Comparison of ENCODE assay signal across 9 mouse cellular contexts in genomic region chr8:94871108-94871894, GRCm38 (mm10). TPM values are rescaled to one million over a fixed set of nuclear protein-coding genes. Genes with fewer than 3 reads are reported as not detected.
A peak's percentile ranks its signal among the peaks of the same experiment; 100 is the strongest.
DNase-seq lines count a peak whose midpoint lies in the region; ATAC-seq lines count a peak whose summit lies in the region.
"Had no signal": no experiment of that assay in that cellular context is flagged by ENCODE, and none has a peak within 500 bp of the region (broad histone marks: within the 10 kb centered on the region; RNA-seq: fewer than 3 reads in every experiment).

No protein-coding gene starts in this region.

- peak overlapping the region; percentile 59 for H3K4me3 ChIP-seq in intestine, embryonic 16.5 days (ENCODE audit: low read length)
- H3K4me3 ChIP-seq in midbrain, embryonic 11.5 days (ENCODE audit: low read depth, low read length) = peak overlapping the region; percentile 30
- H3K4me3 ChIP-seq in stomach, embryonic 15.5 days (replicated peaks) = peak overlapping the region; percentile 42

- H3K27ac ChIP-seq in intestine, embryonic 16.5 days (ENCODE audit: low read length) = peak overlapping the region; percentile 92
- H3K27ac ChIP-seq in midbrain, embryonic 11.5 days (ENCODE audit: low read depth, low read length) = no peak overlapping the region
- peak overlapping the region; percentile 82 for H3K27ac ChIP-seq in stomach, embryonic 15.5 days

- H3K9me3 ChIP-seq in intestine, embryonic 16.5 days (ENCODE audit: control insufficient read depth, low read length) = no peaks in the 10 kb centered on the region
- H3K9me3 ChIP-seq in midbrain, embryonic 11.5 days (ENCODE audit: control insufficient read depth, low read length) = no peaks in the 10 kb centered on the region
- H3K9me3 ChIP-seq in stomach, embryonic 15.5 days = no peaks in the 10 kb centered on the region

- H3K4me2 ChIP-seq in intestine, embryonic 16.5 days (ENCODE audit: low read depth, low read length) = peak overlapping the region; percentile 96
- peak overlapping the region; percentile 53 for H3K4me2 ChIP-seq in midbrain, embryonic 11.5 days
- peak overlapping the region; percentile 86 for H3K4me2 ChIP-seq in stomach, embryonic 15.5 days

- peaks cover 9% of the 10 kb centered on the region; the same call in 1 of the 2 replicates for H3K36me3 ChIP-seq in intestine, embryonic 16.5 days (ENCODE audit: control insufficient read depth, insufficient read depth, low read length)
- no peaks in the 10 kb centered on the region for H3K36me3 ChIP-seq in midbrain, embryonic 11.5 days (ENCODE audit: control insufficient read depth, insufficient read depth, low read length)
- 0 out of 2 replicates have a peak, but pooled peaks cover 10% of the 10 kb centered on the region for H3K36me3 ChIP-seq in stomach, embryonic 15.5 days

- under 1% methylated on average over 7 of the region's 7 CpGs for WGBS in intestine, embryonic 16.5 days
- 8% methylated on average over 7 of the region's 7 CpGs for WGBS in midbrain, embryonic 11.5 days
- WGBS in stomach, embryonic 15.5 days = 4% methylated on average over 7 of the region's 7 CpGs

- peak overlapping the region; percentile 70 for H3K9ac ChIP-seq in intestine, embryonic 16.5 days (ENCODE audit: low read depth, low read length)
- H3K9ac ChIP-seq in midbrain, embryonic 11.5 days (ENCODE audit: low read length) = peak overlapping the region; percentile 48
- H3K9ac ChIP-seq in stomach, embryonic 15.5 days = no peak overlapping the region

- peak; percentile 45 for DNase-seq in ovary, adult 18-20 months (ENCODE audit: low spot score)
- no peak for DNase-seq in ovary, postnatal 14 days (ENCODE audit: low spot score)
- DNase-seq in embryo, embryonic 10.5 days (ENCODE audit: low spot score) = peak; percentile 76
- peak; percentile 81 for DNase-seq in left cerebral cortex, postnatal 4 days
- peak; percentile 86 for DNase-seq in midbrain, embryonic 11.5 days (ENCODE audit: low spot score, missing footprints)

- H3K27me3 ChIP-seq in intestine, embryonic 16.5 days (replicated peaks; ENCODE audit: control insufficient read depth, insufficient read depth, low read length) = no peaks in the 10 kb centered on the region
- peaks cover 14% of the 10 kb centered on the region for H3K27me3 ChIP-seq in midbrain, embryonic 11.5 days (ENCODE audit: control insufficient read depth, insufficient read depth, low read length)
- H3K27me3 ChIP-seq in stomach, embryonic 15.5 days (replicated peaks) = 0 out of 2 replicates have a peak, but pooled peaks cover 5% of the 10 kb centered on the region
- H3K27me3 ChIP-seq: Patski had no signal

- peaks cover 59% of the 10 kb centered on the region for H3K4me1 ChIP-seq in intestine, embryonic 16.5 days (ENCODE audit: control insufficient read depth, insufficient read depth, low read length)
- H3K4me1 ChIP-seq in midbrain, embryonic 11.5 days (ENCODE audit: control insufficient read depth, insufficient read depth, low read length) = peaks cover 17% of the 10 kb centered on the region
- H3K4me1 ChIP-seq in stomach, embryonic 15.5 days = peaks cover 55% of the 10 kb centered on the region

- peak; percentile 16 for ATAC-seq in granulocyte monocyte progenitor cell, adult 5-6 weeks (replicated peaks; ENCODE audit: poor library complexity, severe bottlenecking)
- peak; percentile 87 for ATAC-seq in intestine, embryonic 16.5 days
- peak; percentile 52 for ATAC-seq in midbrain, embryonic 11.5 days (ENCODE audit: low FRiP score)
- ATAC-seq in stomach, embryonic 15.5 days (ENCODE audit: insufficient read depth, low FRiP score, low read depth) = peak; percentile 75
- ATAC-seq: Patski had no signal

- intact Hi-C loops in left cerebral cortex, postnatal 4 days (cut with DNase I) = loop anchor here (5.0 kb wide), 1 partner anchor 41 kb away; no protein-coding TSS in a partner anchor

RNA-seq across cellular contexts. Expression of gene Dok4, which starts 4.8 kb away (rescaled TPM):
- not detected in 2 replicates for total RNA-seq in granulocyte monocyte progenitor cell, adult 5-6 weeks (2014; fragmentation: Nextera tagmentation)
- 0.13 and 0.62 TPM in 2 replicates for total RNA-seq in granulocyte monocyte progenitor cell, adult 5-6 weeks (2017)
- 49.6 and 51.5 TPM in 2 replicates for polyA plus RNA-seq in intestine, embryonic 16.5 days (2015; fragmentation: Nextera tagmentation; extraction: Ambion mirVana)
- 100 to 1,000 TPM; 181 to 191 TPM for total RNA-seq in left cerebral cortex, postnatal 4 days (2021)
- polyA plus RNA-seq in midbrain, embryonic 11.5 days (2014; fragmentation: Nextera tagmentation; extraction: Ambion mirVana) = 12.0 and 12.9 TPM in 2 replicates
- polyA plus RNA-seq in stomach, embryonic 15.5 days (2015; fragmentation: Nextera tagmentation; extraction: Ambion mirVana) = 26.9 and 29.8 TPM in 2 replicates

RNA-seq across cellular contexts. Expression of gene Polr2c, which starts 14.1 kb away (rescaled TPM):
- 57.6 and 75.3 TPM in 2 replicates for total RNA-seq in granulocyte monocyte progenitor cell, adult 5-6 weeks (2014; fragmentation: Nextera tagmentation)
- total RNA-seq in granulocyte monocyte progenitor cell, adult 5-6 weeks (2017) = 55.6 and 74.5 TPM in 2 replicates
- 117 and 133 TPM in 2 replicates for polyA plus RNA-seq in intestine, embryonic 16.5 days (2015; fragmentation: Nextera tagmentation; extraction: Ambion mirVana)
- 10 to 100 TPM; 53.6 to 63.3 TPM for total RNA-seq in left cerebral cortex, postnatal 4 days (2021)
- 160 and 169 TPM in 2 replicates for polyA plus RNA-seq in midbrain, embryonic 11.5 days (2014; fragmentation: Nextera tagmentation; extraction: Ambion mirVana)
- polyA plus RNA-seq in stomach, embryonic 15.5 days (2015; fragmentation: Nextera tagmentation; extraction: Ambion mirVana) = 133 and 134 TPM in 2 replicates

RNA-seq across cellular contexts. Expression of gene Ciapin1, which starts 33.1 kb away (rescaled TPM):
- total RNA-seq in granulocyte monocyte progenitor cell, adult 5-6 weeks (2014; fragmentation: Nextera tagmentation) = 45.7 and 48.0 TPM in 2 replicates
- total RNA-seq in granulocyte monocyte progenitor cell, adult 5-6 weeks (2017) = 46.1 and 72.3 TPM in 2 replicates
- 79.1 and 90.1 TPM in 2 replicates for polyA plus RNA-seq in intestine, embryonic 16.5 days (2015; fragmentation: Nextera tagmentation; extraction: Ambion mirVana)
- 10 to 100 TPM; 84.3 to 84.6 TPM for total RNA-seq in left cerebral cortex, postnatal 4 days (2021)
- polyA plus RNA-seq in midbrain, embryonic 11.5 days (2014; fragmentation: Nextera tagmentation; extraction: Ambion mirVana) = 134 and 154 TPM in 2 replicates
- polyA plus RNA-seq in stomach, embryonic 15.5 days (2015; fragmentation: Nextera tagmentation; extraction: Ambion mirVana) = 89.4 and 91.5 TPM in 2 replicates

RNA-seq across cellular contexts. Expression of gene Coq9, which starts 33.2 kb away (rescaled TPM):
- 49.5 and 54.4 TPM in 2 replicates for total RNA-seq in granulocyte monocyte progenitor cell, adult 5-6 weeks (2014; fragmentation: Nextera tagmentation)
- 46.6 and 57.4 TPM in 2 replicates for total RNA-seq in granulocyte monocyte progenitor cell, adult 5-6 weeks (2017)
- 142 and 145 TPM in 2 replicates for polyA plus RNA-seq in intestine, embryonic 16.5 days (2015; fragmentation: Nextera tagmentation; extraction: Ambion mirVana)
- total RNA-seq in left cerebral cortex, postnatal 4 days (2021) = 10 to 100 TPM; 41.8 to 42.4 TPM
- 49.4 and 51.5 TPM in 2 replicates for polyA plus RNA-seq in midbrain, embryonic 11.5 days (2014; fragmentation: Nextera tagmentation; extraction: Ambion mirVana)
- 75.8 and 84.2 TPM in 2 replicates for polyA plus RNA-seq in stomach, embryonic 15.5 days (2015; fragmentation: Nextera tagmentation; extraction: Ambion mirVana)

RNA-seq across cellular contexts. Expression of gene Ccdc102a, which starts 46.6 kb away (rescaled TPM):
- total RNA-seq in granulocyte monocyte progenitor cell, adult 5-6 weeks (2014; fragmentation: Nextera tagmentation) = not detected in 2 replicates
- total RNA-seq in granulocyte monocyte progenitor cell, adult 5-6 weeks (2017) = 0.34 and 1.5 TPM in 2 replicates
- polyA plus RNA-seq in intestine, embryonic 16.5 days (2015; fragmentation: Nextera tagmentation; extraction: Ambion mirVana) = 10.9 and 11.5 TPM in 2 replicates
- 1 to 10 TPM; 4.9 to 5.5 TPM for total RNA-seq in left cerebral cortex, postnatal 4 days (2021)
- polyA plus RNA-seq in midbrain, embryonic 11.5 days (2014; fragmentation: Nextera tagmentation; extraction: Ambion mirVana) = 13.5 and 15.9 TPM in 2 replicates
- 25.8 and 26.5 TPM in 2 replicates for polyA plus RNA-seq in stomach, embryonic 15.5 days (2015; fragmentation: Nextera tagmentation; extraction: Ambion mirVana)

Comparison
In these comparisons a context has a peak if more than half of its experiments do, and no peak if none do; other contexts are left out.
1. ATAC-seq: peak in every context shown above with its lines; median percentile 87 in intestine, embryonic 16.5 days; 75 in stomach, embryonic 15.5 days; 52 in midbrain, embryonic 11.5 days; 16 in granulocyte monocyte progenitor cell, adult 5-6 weeks.